Mouse (Mus musculus) forebrain, embryonic 12.5 days (tissue): ENCODE results near the gene Prkar2b. TPM values are rescaled to one million over a fixed set of nuclear protein-coding genes. Genes with fewer than 3 reads are reported as not detected.
"Not testable (repeated sequence)": the region's sequence is repeated elsewhere in the genome, so short reads cannot be mapped to it uniquely, and the experiment has no call there.

Experiments used
- ATAC-seq: fragments of 200-750 bp; cut with Nextera tagmentation; 2 replicates; pipeline ENCODE4 v1.8.0; 2017; ENCODE audit warnings: moderate TSS enrichment; ENCODE audit not compliant: low FRiP score
- H3K27ac ChIP-seq: fragments of 300-500 bp; sonication (generic); 2 replicates; pipeline ENCODE4 v1.5.1; 2016; ENCODE audit warnings: mild to moderate bottlenecking
- H3K27me3 ChIP-seq: fragments of 300-500 bp; sonication (generic); 2 replicates; pipeline ENCODE4 v1.6.1; 2016; ENCODE audit warnings: mild to moderate bottlenecking
- H3K36me3 ChIP-seq: fragments of 300-500 bp; sonication (generic); replicated peaks from 2 replicates; pipeline ENCODE4 v1.6.1; 2016; ENCODE audit warnings: mild to moderate bottlenecking
- H3K4me1 ChIP-seq: fragments of 300-500 bp; sonication (generic); 2 replicates; pipeline ENCODE4 v1.6.1; 2016
- H3K4me2 ChIP-seq: fragments of 300-500 bp; sonication (generic); 2 replicates; pipeline ENCODE4 v1.6.1; 2016; ENCODE audit warnings: mild to moderate bottlenecking, moderate library complexity
- H3K4me3 ChIP-seq: fragments of 300-500 bp; sonication (generic); replicated peaks from 2 replicates; pipeline ENCODE4 v1.5.1; 2016; ENCODE audit warnings: mild to moderate bottlenecking
- H3K9ac ChIP-seq: fragments of 300-500 bp; sonication (generic); 2 replicates; pipeline ENCODE4 v1.6.1; 2016; ENCODE audit warnings: mild to moderate bottlenecking
- H3K9me3 ChIP-seq: fragments of 300-500 bp; sonication (generic); 2 replicates; pipeline ENCODE4 v1.6.1; 2016
- WGBS: fragments of 180-500 bp; shearing (Covaris S2); methylation state at CpG from one replicate; pipeline ENCODE4 v1.1.7; 2016; 5-methylcytosine and 5-hydroxymethylcytosine counted together
- polyA plus RNA-seq: library from polyadenylated mRNA; unstranded; fragments of >200 nt; fragmentation: Nextera tagmentation; extraction: Ambion mirVana; gene quantifications from 2 replicates; pipeline ENCODE4 v1.2.1, GENCODE M21; 2016

Prkar2b gene
- polyA plus RNA-seq, 1 experiment from 2014 or later, result 68.4 TPM

DNA sequence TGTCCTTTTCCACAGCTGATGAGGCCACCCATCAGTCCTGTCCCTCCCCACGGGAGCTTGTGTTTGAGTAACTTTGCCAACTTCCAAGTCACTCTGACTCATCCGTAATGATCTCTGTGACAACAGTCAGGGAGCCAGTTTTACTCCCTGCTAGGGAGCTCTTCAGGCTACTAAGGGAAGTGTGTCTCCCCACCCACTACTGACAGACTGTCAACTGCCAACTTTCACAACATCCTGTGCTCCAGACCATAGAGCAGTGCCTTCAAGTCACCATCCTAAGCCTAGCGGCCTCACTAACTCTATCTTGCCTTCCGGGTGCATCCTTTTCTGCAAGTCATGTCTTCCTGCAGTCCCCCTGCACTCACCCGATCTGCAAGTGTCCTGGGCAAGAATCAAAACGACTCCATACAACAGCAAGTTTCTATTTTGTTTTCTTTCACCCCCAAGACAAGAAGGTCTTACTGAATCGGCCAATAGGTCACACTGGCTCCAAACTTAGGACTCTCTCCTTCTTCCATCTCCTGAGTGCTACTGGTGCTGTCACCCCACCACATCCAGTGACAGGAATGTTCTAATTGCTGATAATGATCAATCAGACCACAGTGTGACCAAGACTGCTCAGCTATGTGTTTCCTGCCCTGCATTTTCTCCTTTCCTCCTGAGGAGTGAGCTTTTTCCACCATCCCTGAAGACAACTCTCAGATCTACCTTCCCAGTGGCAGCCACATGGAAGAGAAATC is 43.3 kb downstream of the Prkar2b start:
- Histone ChIP-seq H3K27me3 (no peaks in the 10 kb centered on the region), H3K9ac (no peak overlapping the region)
- WGBS, result 80% methylated on average over 7 of the region's 7 CpGs

DNA sequence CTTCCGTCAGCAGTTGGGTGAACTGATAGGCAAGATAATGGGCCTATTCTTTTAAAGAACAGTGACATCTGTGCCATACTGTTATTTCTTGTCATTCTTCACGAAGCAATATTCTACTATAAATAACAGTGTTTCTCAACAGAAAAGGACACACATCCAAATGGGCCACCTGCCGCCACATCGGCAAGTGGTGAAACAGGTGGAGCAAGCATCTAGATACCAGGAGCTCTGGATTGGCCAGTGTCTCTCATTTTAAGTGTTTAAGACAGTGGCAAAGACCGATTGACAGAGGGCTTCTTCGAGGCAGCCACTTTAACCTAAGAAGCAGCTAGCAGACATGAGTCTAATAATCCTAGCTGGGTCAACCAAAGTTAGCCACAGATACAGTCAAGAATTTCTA is 44.6 kb downstream of the Prkar2b start:
- no peak for ATAC-seq
- Histone ChIP-seq H3K4me3 (no peak overlapping the region), H3K4me2 (no peak overlapping the region), H3K27me3 (no peaks in the 10 kb centered on the region), H3K9me3 (no peaks in the 10 kb centered on the region), H3K36me3 (no peaks in the 10 kb centered on the region), H3K27ac (no peak overlapping the region), H3K4me1 (0 out of 2 replicates have a peak, but pooled peaks cover 4% of the 10 kb centered on the region), H3K9ac (no peak overlapping the region)
- WGBS, result 86% methylated on average over 6 of the region's 6 CpGs

More for the DNA sequence above, 43.3 kb downstream of the Prkar2b start:
- H3K4me3 ChIP-seq, result no peak overlapping the region
- no peaks in the 10 kb centered on the region for H3K9me3 ChIP-seq
- H3K4me1 ChIP-seq, result 0 out of 2 replicates have a peak, but pooled peaks cover 4% of the 10 kb centered on the region
- no peak for ATAC-seq
- H3K27ac ChIP-seq, result no peak overlapping the region
- H3K4me2 ChIP-seq, result no peak overlapping the region
- H3K36me3 ChIP-seq, result no peaks in the 10 kb centered on the region

DNA sequence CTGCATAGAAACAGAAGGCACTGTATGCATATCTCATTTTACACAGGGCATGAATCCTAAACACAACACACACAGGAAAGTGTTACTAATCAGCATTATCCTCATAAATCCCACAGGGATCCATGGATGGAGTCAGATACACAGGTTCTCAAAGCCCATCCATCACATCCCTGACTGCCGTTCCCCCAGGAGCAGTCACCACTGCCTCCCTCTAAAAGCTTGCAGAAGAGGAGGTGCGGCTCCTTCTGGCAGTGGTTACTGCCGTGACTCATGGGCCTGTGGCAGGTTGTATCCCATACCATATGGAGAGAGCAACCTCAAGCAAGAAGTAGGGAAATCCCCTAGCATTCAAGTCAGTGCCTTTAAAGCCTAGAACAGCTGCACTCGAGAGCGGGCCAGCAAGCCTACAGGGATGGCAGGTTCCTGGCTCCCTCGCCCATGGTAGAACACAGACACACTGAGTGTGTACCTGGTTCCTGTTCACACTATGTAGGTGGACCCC is 45.8 kb downstream of the Prkar2b start:
- Histone ChIP-seq H3K9me3 (peaks cover 4% of the 10 kb centered on the region), H3K27ac (no peak overlapping the region), H3K9ac (no peak overlapping the region), H3K4me3 (no peak overlapping the region), H3K36me3 (no peaks in the 10 kb centered on the region), H3K27me3 (no peaks in the 10 kb centered on the region), H3K4me1 (0 out of 2 replicates have a peak, but pooled peaks cover 4% of the 10 kb centered on the region), H3K4me2 (no peak overlapping the region)
- no peak for ATAC-seq
- 74% methylated on average over 6 of the region's 6 CpGs for WGBS

DNA sequence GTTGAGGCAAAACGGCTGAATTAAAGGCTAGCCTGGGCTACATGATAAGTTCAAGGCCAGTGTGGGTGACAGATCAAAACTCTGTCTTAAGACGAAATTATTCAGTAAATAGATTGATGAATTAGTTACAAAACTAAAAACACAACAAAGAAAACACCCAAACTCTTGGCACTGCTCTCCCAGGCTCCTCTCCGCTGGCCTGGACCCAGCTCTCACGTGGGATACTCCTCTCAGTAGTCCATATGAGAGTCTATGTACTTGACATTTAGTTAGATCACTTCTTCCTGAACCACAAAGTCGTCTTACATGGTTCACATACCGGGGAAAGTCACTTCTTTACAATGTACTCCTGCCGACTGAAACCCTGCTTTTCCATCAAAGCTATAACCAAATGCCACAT is 46.3 kb downstream of the Prkar2b start:
- ATAC-seq, result no peak
- H3K4me1 ChIP-seq, result 0 out of 2 replicates have a peak, but pooled peaks cover 4% of the 10 kb centered on the region
- peaks cover 8% of the 10 kb centered on the region for H3K9me3 ChIP-seq
- WGBS, result 75% methylated on average over 7 of the region's 7 CpGs
- H3K27ac ChIP-seq, result no peak overlapping the region
- H3K4me2 ChIP-seq, result no peak overlapping the region
- H3K36me3 ChIP-seq, result no peaks in the 10 kb centered on the region
- H3K9ac ChIP-seq, result no peak overlapping the region
- H3K4me3 ChIP-seq, result no peak overlapping the region
- H3K27me3 ChIP-seq, result no peaks in the 10 kb centered on the region

DNA sequence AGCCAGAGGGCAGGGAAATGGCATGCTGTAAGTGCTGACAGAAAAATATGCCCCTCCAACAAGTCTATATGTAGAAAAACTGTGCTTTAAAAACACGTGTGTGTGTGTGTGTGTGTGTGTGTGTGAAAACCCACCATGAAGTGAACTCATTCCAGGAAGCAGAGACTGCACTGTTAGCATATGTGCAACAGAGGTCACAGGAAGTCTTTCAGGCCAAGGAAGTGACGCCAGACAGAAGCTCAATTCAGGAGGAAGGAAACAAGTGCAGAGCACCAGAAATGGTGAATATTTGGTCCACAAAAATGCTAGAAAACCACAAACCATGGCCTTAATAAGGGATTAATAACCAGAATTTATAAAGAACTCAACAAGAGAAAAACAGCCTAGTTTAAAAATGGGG is 48.9 kb downstream of the Prkar2b start:
- peaks cover 8% of the 10 kb centered on the region for H3K9me3 ChIP-seq
- H3K27me3 ChIP-seq, result no peaks in the 10 kb centered on the region
- 0 out of 2 replicates have a peak, but pooled peaks cover 4% of the 10 kb centered on the region for H3K4me1 ChIP-seq
- no peak overlapping the region for H3K4me2 ChIP-seq
- H3K4me3 ChIP-seq, result no peak overlapping the region
- no peaks in the 10 kb centered on the region for H3K36me3 ChIP-seq
- no peak for ATAC-seq
- no peak overlapping the region for H3K9ac ChIP-seq
- H3K27ac ChIP-seq, result no peak overlapping the region
- 81% methylated on average over 2 of the region's 2 CpGs for WGBS

DNA sequence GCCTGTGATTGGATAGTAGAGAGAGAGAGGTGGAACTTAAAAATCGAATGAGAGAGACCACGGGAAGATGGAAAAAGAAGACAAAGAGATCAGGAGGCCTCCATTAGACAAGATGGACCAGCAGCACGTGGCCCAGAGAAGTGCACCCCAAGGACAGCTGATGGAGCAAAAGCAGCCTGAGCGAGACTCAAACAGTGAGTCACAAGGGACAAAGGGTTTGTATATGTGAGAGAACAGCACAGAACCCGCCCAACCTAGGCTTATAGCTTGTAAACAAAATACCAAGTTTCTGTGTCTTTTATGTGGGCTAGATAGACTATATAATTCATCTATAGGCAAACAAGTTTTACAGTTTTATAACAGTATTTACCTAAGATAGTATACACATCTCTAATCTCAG is 50.0 kb downstream of the Prkar2b start:
- H3K9me3 ChIP-seq, result peaks cover 8% of the 10 kb centered on the region
- no peak overlapping the region for H3K4me3 ChIP-seq
- H3K4me2 ChIP-seq, result no peak overlapping the region
- no peak for ATAC-seq
- no peaks in the 10 kb centered on the region for H3K36me3 ChIP-seq
- WGBS, result 90% methylated on average over 5 of the region's 5 CpGs
- H3K27me3 ChIP-seq, result no peaks in the 10 kb centered on the region
- H3K27ac ChIP-seq, result no peak overlapping the region
- no peak overlapping the region for H3K9ac ChIP-seq
- 0 out of 2 replicates have a peak, but pooled peaks cover 4% of the 10 kb centered on the region for H3K4me1 ChIP-seq

DNA sequence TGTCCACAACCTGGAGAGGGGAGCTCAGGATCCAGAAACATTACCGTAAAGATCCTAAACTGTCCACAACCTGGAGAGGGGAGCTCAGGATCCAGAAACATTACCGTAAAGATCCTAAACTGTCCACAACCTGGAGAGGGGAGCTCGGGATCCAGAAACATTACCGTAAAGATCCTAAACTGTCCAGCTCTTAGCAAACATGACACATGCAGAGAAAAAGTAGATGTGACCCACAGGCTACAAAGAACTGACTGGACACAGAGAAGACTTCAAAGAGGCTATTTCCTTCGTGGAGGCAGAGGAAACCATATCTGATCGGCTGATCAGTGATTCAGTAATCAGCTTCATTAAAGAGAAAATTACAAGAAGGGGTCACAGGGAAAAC is 51.1 kb downstream of the Prkar2b start:
- H3K36me3 ChIP-seq, H3K4me2 ChIP-seq, H3K27me3 ChIP-seq, H3K4me3 ChIP-seq, ATAC-seq, H3K9me3 ChIP-seq, H3K27ac ChIP-seq, H3K4me1 ChIP-seq, H3K9ac ChIP-seq: not testable (repeated sequence)
- 50% methylated on average over 6 of the region's 6 CpGs for WGBS

DNA sequence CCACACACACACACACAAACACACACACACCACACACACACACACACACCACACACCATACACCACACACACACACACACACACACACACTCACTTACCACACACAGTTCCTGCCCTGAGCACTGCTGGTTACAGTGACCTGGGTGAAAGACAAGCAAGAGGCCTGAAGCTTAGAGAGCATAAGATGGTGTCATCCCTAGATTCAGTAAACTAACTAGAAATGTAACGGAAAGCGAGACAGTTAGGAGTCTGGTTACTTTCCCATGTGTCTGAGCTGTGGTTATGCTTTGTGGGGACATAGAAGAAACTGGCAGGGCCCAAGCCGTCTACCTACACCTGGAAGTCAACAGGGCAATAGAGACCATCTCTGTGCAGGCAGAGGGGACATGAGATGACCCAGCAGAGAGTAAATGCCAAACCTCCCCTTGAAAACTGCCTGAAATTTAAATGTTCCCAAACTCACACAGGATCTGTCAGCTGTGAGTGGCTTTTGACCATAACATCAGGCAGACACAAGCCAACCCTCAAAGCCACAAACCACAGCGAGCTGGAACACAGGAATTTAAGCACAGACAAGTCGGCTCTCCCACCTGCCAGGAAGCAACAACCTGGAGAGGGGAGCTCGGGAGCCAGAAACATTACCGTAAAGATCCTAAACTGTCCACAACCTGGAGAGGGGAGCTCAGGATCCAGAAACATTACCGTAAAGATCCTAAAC is 51.7 kb downstream of the Prkar2b start:
- H3K4me3 ChIP-seq, result no peak overlapping the region
- no peaks in the 10 kb centered on the region for H3K36me3 ChIP-seq
- H3K27ac ChIP-seq, result no peak overlapping the region
- no peak overlapping the region for H3K9ac ChIP-seq
- peaks cover 8% of the 10 kb centered on the region for H3K9me3 ChIP-seq
- WGBS, result 21% methylated on average over 8 of the region's 8 CpGs
- no peaks in the 10 kb centered on the region for H3K27me3 ChIP-seq
- H3K4me1 ChIP-seq, result no peaks in the 10 kb centered on the region
- no peak for ATAC-seq
- H3K4me2 ChIP-seq, result no peak overlapping the region

DNA sequence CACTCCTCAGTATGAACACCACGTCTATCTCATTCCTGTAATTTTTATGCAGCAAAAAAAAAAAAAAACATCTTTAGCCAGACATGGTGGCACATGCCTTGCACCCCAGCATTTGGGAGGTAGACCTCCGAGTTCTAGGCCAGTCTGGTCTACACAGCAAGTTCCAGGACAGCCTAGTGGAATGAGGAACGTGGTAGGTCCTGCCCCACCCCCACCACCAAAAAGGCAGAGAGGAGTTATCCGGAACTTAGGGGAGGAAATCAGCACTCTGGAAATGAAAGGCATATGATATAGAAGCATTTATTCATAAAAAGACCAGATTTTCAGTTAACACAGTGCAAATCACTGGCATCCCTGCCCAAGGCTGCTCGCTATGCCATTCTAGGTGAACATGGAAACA is 52.4 kb downstream of the Prkar2b start:
- H3K4me2 ChIP-seq, result no peak overlapping the region
- H3K27me3 ChIP-seq, result no peaks in the 10 kb centered on the region
- H3K9ac ChIP-seq, result no peak overlapping the region
- H3K27ac ChIP-seq, result no peak overlapping the region
- 85% methylated on average over 5 of the region's 5 CpGs for WGBS
- no peak for ATAC-seq
- H3K9me3 ChIP-seq, result peaks cover 8% of the 10 kb centered on the region
- no peaks in the 10 kb centered on the region for H3K36me3 ChIP-seq
- no peak overlapping the region for H3K4me3 ChIP-seq
- H3K4me1 ChIP-seq, result no peaks in the 10 kb centered on the region

DNA sequence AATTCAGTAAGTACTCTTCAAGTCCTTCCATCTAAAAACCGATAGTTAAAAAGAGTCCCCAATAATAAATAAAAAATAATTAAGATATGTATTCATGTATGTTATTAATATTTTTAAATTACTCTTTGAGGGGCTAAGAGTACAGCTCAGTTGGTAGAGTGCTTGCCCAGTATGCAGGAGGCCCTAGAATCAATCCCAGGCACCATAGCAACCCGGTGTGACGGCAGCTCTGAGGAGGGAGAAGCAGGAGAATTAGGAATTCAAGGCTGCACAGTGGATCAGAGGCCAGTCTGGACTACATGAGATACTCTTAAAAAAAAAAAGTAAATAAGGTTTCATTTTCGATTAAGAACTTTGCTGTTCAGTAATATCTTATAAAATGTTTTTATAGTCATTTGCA is 53.5 kb downstream of the Prkar2b start:
- no peak for ATAC-seq
- Histone ChIP-seq H3K9me3 (peaks cover 8% of the 10 kb centered on the region), H3K36me3 (no peaks in the 10 kb centered on the region), H3K4me1 (no peaks in the 10 kb centered on the region), H3K4me3 (no peak overlapping the region), H3K27ac (no peak overlapping the region), H3K9ac (no peak overlapping the region), H3K27me3 (no peaks in the 10 kb centered on the region), H3K4me2 (no peak overlapping the region)
- WGBS, result 79% methylated on average over 4 of the region's 4 CpGs

DNA sequence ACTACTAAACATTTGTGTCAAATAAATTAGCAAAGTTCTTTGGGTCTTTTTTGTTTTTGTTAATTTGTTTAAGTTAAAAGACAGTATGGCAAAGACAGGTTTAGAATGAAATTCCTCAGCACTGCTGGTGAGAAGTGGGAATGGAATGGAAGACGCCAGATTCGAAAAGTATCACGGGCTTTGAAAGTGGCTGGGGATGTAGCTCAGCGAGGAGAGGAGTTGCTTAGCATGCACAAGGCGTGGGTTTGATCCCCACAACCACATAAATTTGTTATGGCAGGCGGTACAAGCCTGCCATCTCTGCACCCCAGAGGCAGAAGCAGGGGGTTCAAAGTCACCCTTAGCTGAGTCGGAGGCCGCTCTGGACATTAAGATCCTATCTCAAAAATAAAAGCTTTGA is 54.1 kb downstream of the Prkar2b start:
- H3K27me3 ChIP-seq, result no peaks in the 10 kb centered on the region
- H3K4me1 ChIP-seq, result no peaks in the 10 kb centered on the region
- no peak overlapping the region for H3K4me2 ChIP-seq
- no peaks in the 10 kb centered on the region for H3K36me3 ChIP-seq
- ATAC-seq, result no peak
- no peak overlapping the region for H3K9ac ChIP-seq
- 94% methylated on average over 8 of the region's 8 CpGs for WGBS
- no peak overlapping the region for H3K4me3 ChIP-seq
- H3K27ac ChIP-seq, result no peak overlapping the region
- peaks cover 8% of the 10 kb centered on the region for H3K9me3 ChIP-seq

DNA sequence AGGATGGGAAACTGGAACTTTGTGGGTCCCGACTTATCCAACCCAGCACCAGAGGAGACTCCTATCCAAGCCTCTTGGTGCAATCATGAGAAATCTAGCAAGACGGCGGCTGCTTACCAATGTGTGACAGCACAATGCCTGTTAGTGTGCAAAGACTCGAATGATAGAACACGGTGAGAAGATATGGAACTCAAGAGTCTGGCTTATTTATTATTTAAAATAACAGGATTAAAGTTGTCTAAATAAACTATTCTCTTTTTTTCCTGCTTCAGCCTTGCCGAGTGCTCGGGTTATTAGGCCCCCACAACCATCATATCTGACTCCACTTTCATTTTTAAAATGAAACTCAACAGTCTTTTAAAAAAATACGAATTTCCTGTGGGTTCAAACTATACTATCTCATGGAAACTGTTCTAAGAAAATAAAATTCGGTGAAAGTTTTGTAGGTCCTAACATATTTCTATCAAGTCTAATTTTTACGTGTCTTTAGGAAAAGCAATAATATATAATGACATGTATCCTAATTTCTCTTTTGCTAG is 54.6 kb downstream of the Prkar2b start:
- Histone ChIP-seq H3K4me3 (no peak overlapping the region), H3K27me3 (no peaks in the 10 kb centered on the region), H3K4me1 (no peaks in the 10 kb centered on the region), H3K4me2 (no peak overlapping the region), H3K9ac (no peak overlapping the region), H3K36me3 (no peaks in the 10 kb centered on the region), H3K9me3 (peaks cover 8% of the 10 kb centered on the region), H3K27ac (no peak overlapping the region)
- WGBS, result 93% methylated on average over 10 of the region's 10 CpGs
- no peak for ATAC-seq
